Mouse (Mus musculus) midbrain, embryonic 13.5 days (tissue): ENCODE measurements at regions not wholly inside any gene's neighbourhood (a gene's known extent, or its start where the extent isn't known, plus 50 kb on each side); places are given as distances from the start of the nearest gene placed in this dataset.

Experiments
- ATAC-seq: fragments of 200-750 bp; cut with Nextera tagmentation; 2 replicates; pipeline ENCODE4 v1.8.0; 2017; ENCODE audit warnings: mild to moderate bottlenecking, moderate TSS enrichment, moderate library complexity
- H3K27ac ChIP-seq: fragments of 300-500 bp; sonication (generic); 2 replicates; pipeline ENCODE4 v1.5.1; 2015; ENCODE audit warnings: inconsistent platforms, mild to moderate bottlenecking, moderate library complexity
- H3K27me3 ChIP-seq: fragments of 300-500 bp; sonication (generic); 2 replicates; pipeline ENCODE4 v1.6.1; 2015; ENCODE audit warnings: mild to moderate bottlenecking, inconsistent platforms
- H3K36me3 ChIP-seq: fragments of 300-500 bp; sonication (generic); 2 replicates; pipeline ENCODE4 v1.6.1; 2015; ENCODE audit warnings: mild to moderate bottlenecking, inconsistent platforms
- H3K4me1 ChIP-seq: fragments of 300-500 bp; sonication (generic); replicated peaks from 2 replicates; pipeline ENCODE4 v1.6.1; 2015; ENCODE audit warnings: inconsistent platforms
- H3K4me2 ChIP-seq: fragments of 300-500 bp; sonication (generic); replicated peaks from 2 replicates; pipeline ENCODE4 v1.6.1; 2015; ENCODE audit warnings: moderate library complexity, mild to moderate bottlenecking, inconsistent platforms
- H3K4me3 ChIP-seq: fragments of 300-500 bp; sonication (generic); replicated peaks from 2 replicates; pipeline ENCODE4 v1.5.1; 2015; ENCODE audit warnings: mild to moderate bottlenecking, inconsistent platforms
- H3K9ac ChIP-seq: fragments of 300-500 bp; sonication (generic); replicated peaks from 2 replicates; pipeline ENCODE4 v1.6.1; 2015; ENCODE audit warnings: mild to moderate bottlenecking, inconsistent platforms
- H3K9me3 ChIP-seq: fragments of 300-500 bp; sonication (generic); 2 replicates; pipeline ENCODE4 v1.6.1; 2016; ENCODE audit warnings: mild to moderate bottlenecking, inconsistent platforms
- WGBS: fragments of 180-500 bp; shearing (Covaris S2); methylation state at CpG from one replicate; pipeline ENCODE4 v1.1.7; 2015; 5-methylcytosine and 5-hydroxymethylcytosine counted together

DNA sequence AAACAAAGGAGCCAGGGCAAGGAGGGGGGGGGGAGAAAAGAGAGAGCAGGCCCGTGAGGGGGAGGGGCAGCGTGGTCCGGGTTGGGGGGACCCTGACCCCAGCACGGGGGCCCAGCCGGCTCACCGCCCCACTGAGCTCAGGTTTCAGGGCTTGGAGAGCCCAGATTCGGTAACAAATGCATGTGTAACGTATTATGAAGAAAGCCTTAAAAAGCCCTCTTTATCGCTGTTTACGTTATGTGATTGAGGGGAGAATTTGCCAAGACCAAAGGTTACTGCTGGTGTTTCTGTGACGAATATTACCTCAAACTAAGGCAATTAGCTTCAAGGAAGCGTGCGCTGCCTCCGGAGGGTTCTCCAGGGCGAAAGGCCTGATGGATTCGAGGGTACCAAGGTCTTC lies 54.2 kb downstream of the Barx1 start:
- Histone ChIP-seq H3K9ac (no peak overlapping the region), H3K27me3 (no peaks in the 10 kb centered on the region), H3K4me2 (no peak overlapping the region), H3K36me3 (no peaks in the 10 kb centered on the region), H3K4me1 (no peaks in the 10 kb centered on the region), H3K4me3 (no peak overlapping the region), H3K27ac (no peak overlapping the region), H3K9me3 (0 out of 2 replicates have a peak, but pooled peaks cover 4% of the 10 kb centered on the region)
- no peak for ATAC-seq
- WGBS, result 70% methylated on average over 16 of the region's 16 CpGs

DNA sequence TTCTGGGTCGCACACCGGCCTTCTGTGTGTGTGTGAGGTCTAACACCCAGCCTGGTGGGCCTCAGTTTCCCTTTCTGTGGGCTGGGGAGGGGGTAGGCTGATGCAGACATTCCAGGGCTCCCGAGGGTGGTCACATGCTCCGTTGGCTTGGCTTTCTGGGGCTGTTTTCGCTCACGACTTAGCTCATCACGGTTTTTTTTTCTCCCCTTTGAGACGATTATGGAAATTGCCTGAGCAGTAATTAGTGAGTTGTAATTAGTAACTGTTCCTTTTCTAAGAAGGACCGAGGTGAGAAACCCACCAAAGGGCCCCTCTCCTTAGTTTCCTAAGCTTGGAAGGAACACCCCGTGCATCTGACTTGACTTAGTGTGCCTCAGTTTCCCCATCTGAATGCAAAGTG lies 54.7 kb downstream of the Barx1 start:
- ATAC-seq, result no peak
- Histone ChIP-seq H3K9me3 (0 out of 2 replicates have a peak, but pooled peaks cover 4% of the 10 kb centered on the region), H3K4me3 (no peak overlapping the region), H3K4me1 (no peaks in the 10 kb centered on the region), H3K27ac (no peak overlapping the region), H3K36me3 (no peaks in the 10 kb centered on the region), H3K4me2 (no peak overlapping the region), H3K9ac (no peak overlapping the region), H3K27me3 (no peaks in the 10 kb centered on the region)
- WGBS, result 69% methylated on average over 10 of the region's 10 CpGs

DNA sequence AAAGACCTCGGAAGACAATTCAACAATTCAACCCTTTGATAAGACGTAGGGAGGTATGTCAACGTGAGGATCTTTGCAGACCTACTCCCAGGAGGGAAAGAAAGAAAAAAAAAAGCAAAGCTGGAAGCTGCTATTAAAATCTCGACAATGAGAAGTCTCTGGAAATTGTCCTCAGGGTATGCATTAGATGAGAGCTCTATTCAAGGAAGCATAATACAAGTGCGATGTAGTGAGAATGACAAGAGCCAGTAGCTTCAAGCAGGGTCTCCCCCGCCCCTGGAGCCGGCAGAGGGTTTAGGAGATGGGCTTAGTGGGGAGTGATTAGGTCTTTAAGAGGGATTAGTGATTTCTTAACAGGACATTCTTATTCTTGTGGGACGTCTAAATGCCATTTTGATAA lies 60.9 kb downstream of the Barx1 start:
- Histone ChIP-seq H3K27ac (no peak overlapping the region), H3K9me3 (0 out of 2 replicates have a peak, but pooled peaks cover 4% of the 10 kb centered on the region), H3K4me1 (peaks cover 6% of the 10 kb centered on the region), H3K27me3 (peaks cover 26% of the 10 kb centered on the region), H3K4me2 (no peak overlapping the region), H3K36me3 (no peaks in the 10 kb centered on the region), H3K9ac (no peak overlapping the region), H3K4me3 (no peak overlapping the region)
- ATAC-seq, result no peak
- WGBS, result 5% methylated on average over 8 of the region's 8 CpGs

DNA sequence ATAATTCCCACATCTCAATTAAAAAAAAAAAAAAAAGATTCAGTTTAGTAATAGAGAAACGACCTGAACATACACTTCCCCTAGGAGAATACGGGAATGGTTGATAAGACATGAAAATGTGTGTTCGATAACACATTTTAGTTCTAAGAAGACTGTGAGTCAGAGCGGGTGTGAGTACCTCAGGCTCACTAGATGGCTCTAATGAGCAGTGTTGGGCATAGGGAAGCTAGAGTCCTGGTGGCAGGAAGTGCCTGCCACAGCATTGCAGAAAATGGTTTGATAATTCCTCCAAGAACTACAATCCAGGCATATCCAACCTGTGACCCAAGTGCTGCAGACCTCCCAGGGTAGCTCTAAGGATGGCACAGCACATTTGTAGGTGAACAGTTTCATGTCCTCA lies 63.6 kb downstream of the Barx1 start:
- H3K4me1 ChIP-seq, result peaks cover 18% of the 10 kb centered on the region
- ATAC-seq, result no peak
- no peak overlapping the region for H3K27ac ChIP-seq
- WGBS, result 52% methylated on average over 4 of the region's 4 CpGs
- H3K4me3 ChIP-seq, result no peak overlapping the region
- H3K9me3 ChIP-seq, result no peaks in the 10 kb centered on the region
- H3K4me2 ChIP-seq, result no peak overlapping the region
- no peaks in the 10 kb centered on the region for H3K36me3 ChIP-seq
- peaks cover 53% of the 10 kb centered on the region for H3K27me3 ChIP-seq
- no peak overlapping the region for H3K9ac ChIP-seq

DNA sequence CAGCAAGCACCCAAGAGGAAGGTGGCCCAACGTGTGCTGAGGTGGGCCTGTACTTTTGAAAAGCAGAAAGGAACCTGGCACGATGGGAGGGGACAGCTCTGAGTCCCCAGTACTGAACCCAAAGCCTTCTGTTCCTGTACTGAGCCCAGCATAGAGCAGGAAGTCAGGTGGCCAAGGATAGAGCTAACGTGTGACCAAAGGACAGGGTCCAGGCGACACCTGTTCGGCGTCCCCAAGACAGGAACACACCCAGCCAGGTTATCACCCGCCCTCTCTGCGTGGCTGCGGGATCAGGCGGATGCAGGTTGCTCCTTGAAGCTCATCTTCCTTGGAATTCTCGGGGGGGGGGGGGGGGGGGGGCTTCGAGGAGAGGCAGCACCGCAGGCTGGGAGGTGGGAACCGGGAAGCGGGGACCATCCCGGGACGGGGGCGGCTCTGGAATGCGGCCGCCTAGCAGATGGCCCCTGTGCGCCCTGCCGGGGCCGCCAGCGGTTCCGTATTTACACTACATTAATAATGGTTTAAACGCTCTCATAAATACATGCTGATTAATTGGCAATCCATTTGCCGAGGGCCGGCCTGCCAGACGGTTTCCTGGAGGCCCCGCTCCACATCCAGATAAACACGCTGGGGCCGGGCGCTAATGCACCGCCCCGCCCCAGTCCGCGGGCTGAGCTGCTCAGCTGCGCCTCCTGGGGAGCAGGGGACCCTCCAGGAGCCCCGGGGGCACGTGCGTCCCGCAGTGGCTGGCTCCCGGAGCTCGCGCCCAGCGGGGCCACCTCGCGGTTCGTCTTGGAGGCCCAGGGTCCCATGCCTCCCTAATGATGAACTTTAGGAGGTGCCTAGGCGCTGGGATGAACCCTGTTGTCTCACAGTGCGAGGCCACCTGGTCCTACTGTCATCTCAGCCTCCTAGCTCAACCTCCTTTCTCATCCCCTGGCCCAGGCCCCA lies 68.5 kb downstream of the Barx1 start:
- H3K9ac ChIP-seq, result peak overlapping the region; percentile 39; the same call in 1 of the 2 replicates
- no peaks in the 10 kb centered on the region for H3K9me3 ChIP-seq
- H3K4me1 ChIP-seq, result peaks cover 28% of the 10 kb centered on the region
- H3K36me3 ChIP-seq, result no peaks in the 10 kb centered on the region
- 3% methylated on average over 51 of the region's 51 CpGs for WGBS
- H3K27ac ChIP-seq, result no peak overlapping the region
- H3K27me3 ChIP-seq, result peaks cover 71% of the 10 kb centered on the region
- H3K4me2 ChIP-seq, result peak overlapping the region; percentile 50
- ATAC-seq, result peak; percentile 34; the same call in 1 of the 2 replicates
- H3K4me3 ChIP-seq, result peak overlapping the region; percentile 28

DNA sequence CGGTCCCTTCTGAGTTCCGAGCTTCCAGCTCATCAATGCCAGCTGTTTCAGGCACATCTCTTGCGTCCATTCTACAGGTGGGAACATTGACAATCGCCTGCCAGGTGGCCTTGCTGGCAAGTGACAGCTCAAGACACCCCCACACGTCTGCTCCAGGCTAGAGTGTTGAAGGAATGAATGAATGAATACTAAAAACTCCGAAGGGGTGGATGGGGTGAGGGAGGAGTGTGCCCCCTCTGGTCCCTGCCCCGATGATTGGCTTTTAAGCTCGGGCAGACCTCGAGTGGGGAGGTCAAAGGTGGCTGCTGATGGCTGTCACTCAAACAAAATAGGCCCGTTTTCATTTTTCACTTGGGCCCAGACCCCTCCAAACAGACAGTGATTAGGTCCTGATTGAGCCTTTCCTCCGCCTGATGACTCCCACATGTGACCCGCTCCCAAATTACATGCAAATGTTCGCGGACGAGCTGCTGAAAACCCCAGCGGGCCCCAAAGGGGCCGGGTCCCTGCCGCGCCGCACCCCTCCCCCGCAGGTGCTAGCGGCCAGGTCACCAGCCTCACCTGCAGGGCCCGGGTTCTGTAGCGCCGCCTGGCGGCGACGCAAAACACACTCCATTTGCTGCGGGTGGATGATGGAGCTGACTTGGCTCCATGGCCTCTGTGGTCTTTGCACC lies 69.5 kb downstream of the Barx1 start:
- H3K27me3 ChIP-seq, result peaks cover 71% of the 10 kb centered on the region
- H3K36me3 ChIP-seq, result no peaks in the 10 kb centered on the region
- no peak overlapping the region for H3K27ac ChIP-seq
- no peaks in the 10 kb centered on the region for H3K9me3 ChIP-seq
- 2% methylated on average over 29 of the region's 29 CpGs for WGBS
- ATAC-seq, result no peak
- H3K4me1 ChIP-seq, result peaks cover 28% of the 10 kb centered on the region
- peak overlapping the region; percentile 50 for H3K4me2 ChIP-seq
- no peak overlapping the region for H3K4me3 ChIP-seq
- no peak overlapping the region for H3K9ac ChIP-seq

DNA sequence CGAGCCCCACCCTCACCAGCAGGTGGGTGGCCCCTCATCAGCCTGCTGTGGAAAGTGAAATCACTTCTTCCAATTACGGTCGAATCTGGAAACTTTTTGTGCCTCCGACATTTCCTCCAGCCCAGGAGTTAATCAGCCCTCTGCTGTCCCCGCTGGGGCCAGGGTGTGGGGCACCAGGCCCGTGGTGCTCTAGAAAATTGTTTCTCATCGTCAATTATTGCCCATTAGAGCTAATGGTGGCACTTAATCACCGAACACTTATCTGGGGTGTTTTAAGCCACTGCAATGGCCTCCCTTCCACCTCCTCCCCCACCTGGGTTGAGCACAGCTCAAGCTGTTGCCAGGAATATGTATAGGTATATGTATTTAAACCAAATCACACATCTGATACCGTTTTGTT lies 72.2 kb downstream of the Barx1 start:
- no peak overlapping the region for H3K9ac ChIP-seq
- ATAC-seq, result no peak
- H3K4me2 ChIP-seq, result no peak overlapping the region
- H3K27ac ChIP-seq, result no peak overlapping the region
- H3K4me3 ChIP-seq, result no peak overlapping the region
- H3K9me3 ChIP-seq, result no peaks in the 10 kb centered on the region
- H3K27me3 ChIP-seq, result peaks cover 54% of the 10 kb centered on the region
- H3K4me1 ChIP-seq, result peaks cover 22% of the 10 kb centered on the region
- no peaks in the 10 kb centered on the region for H3K36me3 ChIP-seq
- 85% methylated on average over 9 of the region's 9 CpGs for WGBS

DNA sequence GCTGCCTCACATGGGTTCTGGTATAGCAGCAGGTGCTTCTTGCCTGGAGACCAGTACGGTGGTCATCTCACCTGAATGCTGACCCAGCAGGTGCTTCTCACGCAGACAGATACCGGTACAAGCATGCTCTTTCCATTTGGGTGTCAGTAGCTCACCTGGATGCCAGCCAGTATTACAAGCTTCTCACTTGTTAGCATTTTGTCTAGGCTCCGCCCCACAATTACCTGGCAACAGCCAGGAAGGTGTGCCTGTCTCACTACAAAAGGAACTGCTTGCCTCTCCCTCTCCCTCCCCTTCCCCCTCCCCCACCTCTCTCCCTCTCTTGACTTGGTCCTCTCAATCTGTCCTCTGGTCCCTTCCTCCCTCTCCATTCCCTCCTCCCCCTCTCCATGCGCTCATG lies 82.8 kb downstream of the Barx1 start:
- 55% methylated on average over 5 of the region's 5 CpGs for WGBS
- ATAC-seq, result no peak
- H3K4me2 ChIP-seq, result no peak overlapping the region
- no peaks in the 10 kb centered on the region for H3K4me1 ChIP-seq
- H3K9ac ChIP-seq, result no peak overlapping the region
- H3K27me3 ChIP-seq, result peaks cover 5% of the 10 kb centered on the region; the same call in 1 of the 2 replicates
- no peaks in the 10 kb centered on the region for H3K36me3 ChIP-seq
- H3K4me3 ChIP-seq, result no peak overlapping the region
- H3K9me3 ChIP-seq, result 0 out of 2 replicates have a peak, but pooled peaks cover 3% of the 10 kb centered on the region
- H3K27ac ChIP-seq, result no peak overlapping the region

DNA sequence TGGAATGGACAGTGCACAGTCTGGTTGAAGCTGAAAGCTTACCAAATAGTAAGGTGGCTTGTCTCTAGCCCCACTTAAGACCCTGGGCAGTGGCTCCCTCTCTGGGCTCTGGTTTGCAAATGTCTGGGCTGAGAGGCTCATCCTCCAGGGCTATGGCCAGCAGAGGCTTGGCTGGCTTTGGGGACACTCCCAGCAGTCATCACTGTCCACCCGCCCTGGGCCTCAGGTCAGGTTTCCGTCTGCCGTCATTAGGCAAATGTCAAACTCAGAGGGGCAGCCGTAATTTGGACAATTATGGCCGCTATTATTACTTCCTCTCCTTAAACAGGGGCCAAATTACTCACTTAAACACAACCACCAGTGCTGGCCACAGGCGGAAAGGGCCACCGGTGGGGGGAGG lies 83.5 kb downstream of the Barx1 start:
- 50% methylated on average over 7 of the region's 7 CpGs for WGBS
- Histone ChIP-seq H3K4me2 (no peak overlapping the region), H3K9me3 (0 out of 2 replicates have a peak, but pooled peaks cover 3% of the 10 kb centered on the region), H3K4me3 (no peak overlapping the region), H3K36me3 (no peaks in the 10 kb centered on the region), H3K27me3 (peaks cover 2% of the 10 kb centered on the region; the same call in 1 of the 2 replicates), H3K9ac (no peak overlapping the region), H3K4me1 (no peaks in the 10 kb centered on the region), H3K27ac (no peak overlapping the region)
- ATAC-seq, result no peak
